In genomic region chr3:134306507-134306906, GRCm38 (mm10) we compare ENCODE assay signal across 11 mouse cellular contexts.
DNase-seq lines count a peak whose midpoint lies in the region; ATAC-seq lines count a peak whose summit lies in the region.
"Had no signal": no experiment of that assay in that cellular context is flagged by ENCODE, and none has a peak within 500 bp of the region (broad histone marks: within the 10 kb centered on the region; RNA-seq: fewer than 3 reads in every experiment).

No protein-coding gene starts in this region.

- no peaks in the 10 kb centered on the region for H3K9me3 ChIP-seq in embryonic facial prominence, embryonic 10.5 days
- H3K9me3 ChIP-seq in forebrain, embryonic 15.5 days, result no peaks in the 10 kb centered on the region
- H3K9me3 ChIP-seq in limb, embryonic 13.5 days, result peaks cover 3% of the 10 kb centered on the region; the same call in 1 of the 2 replicates
- no peaks in the 10 kb centered on the region for H3K9me3 ChIP-seq in neural tube, embryonic 14.5 days (ENCODE audit: control insufficient read depth, low read length)
- H3K9me3 ChIP-seq: liver, embryonic 15.5 days had no signal

- no peak overlapping the region; the same call in 1 of the 2 replicates for H3K4me2 ChIP-seq in forebrain, embryonic 15.5 days (replicated peaks)
- H3K4me2 ChIP-seq in limb, embryonic 13.5 days (replicated peaks), result peak overlapping the region; percentile 44
- peak overlapping the region; percentile 9; the same call in 1 of the 2 replicates for H3K4me2 ChIP-seq in neural tube, embryonic 14.5 days (ENCODE audit: low read depth, low read length)
- H3K4me2 ChIP-seq: liver, embryonic 15.5 days had no signal

- no peaks in the 10 kb centered on the region for H3K27me3 ChIP-seq in embryonic facial prominence, embryonic 10.5 days (replicated peaks; ENCODE audit: low read depth, poor library complexity, severe bottlenecking)
- no peaks in the 10 kb centered on the region for H3K27me3 ChIP-seq in forebrain, embryonic 15.5 days
- H3K27me3 ChIP-seq in limb, embryonic 13.5 days, result no peaks in the 10 kb centered on the region
- no peaks in the 10 kb centered on the region for H3K27me3 ChIP-seq in neural tube, embryonic 14.5 days (ENCODE audit: control insufficient read depth, insufficient read depth, low read length)
- H3K27me3 ChIP-seq: liver, embryonic 15.5 days had no signal

- H3K9ac ChIP-seq in forebrain, embryonic 15.5 days (replicated peaks), result no peak overlapping the region
- no peak overlapping the region for H3K9ac ChIP-seq in limb, embryonic 13.5 days
- no peak overlapping the region for H3K9ac ChIP-seq in neural tube, embryonic 14.5 days (replicated peaks; ENCODE audit: low read depth, low read length)
- H3K9ac ChIP-seq: liver, embryonic 15.5 days had no signal

- peak; percentile 27 for DNase-seq in embryonic facial prominence, embryonic 10.5 days (ENCODE audit: low spot score)
- DNase-seq in urinary bladder, adult 2 months (ENCODE audit: low spot score), result no peak
- DNase-seq in adrenal gland, postnatal 4 days (ENCODE audit: low spot score in 2 of 2), result no peak
- DNase-seq: kidney, adult 9 months; layer of hippocampus, postnatal 36 days; right cerebral cortex, adult 18-20 months had no signal

- peak overlapping the region; percentile 65 for H3K27ac ChIP-seq in embryonic facial prominence, embryonic 10.5 days (replicated peaks)
- peak overlapping the region; percentile 31 for H3K27ac ChIP-seq in forebrain, embryonic 15.5 days (replicated peaks)
- H3K27ac ChIP-seq in limb, embryonic 13.5 days, result peak overlapping the region; percentile 63; the same call in 1 of the 2 replicates
- peak overlapping the region; percentile 49 for H3K27ac ChIP-seq in neural tube, embryonic 14.5 days (ENCODE audit: low read depth, low read length)
- H3K27ac ChIP-seq: liver, embryonic 15.5 days had no signal

- WGBS in embryonic facial prominence, embryonic 10.5 days, result 23% methylated on average over 4 of the region's 4 CpGs
- WGBS in forebrain, embryonic 15.5 days, result 11% methylated on average over 4 of the region's 4 CpGs
- 16% methylated on average over 4 of the region's 4 CpGs for WGBS in limb, embryonic 13.5 days
- 5% methylated on average over 4 of the region's 4 CpGs for WGBS in neural tube, embryonic 14.5 days

- H3K4me1 ChIP-seq in embryonic facial prominence, embryonic 10.5 days, result peaks cover 52% of the 10 kb centered on the region
- H3K4me1 ChIP-seq in forebrain, embryonic 15.5 days, result peaks cover 34% of the 10 kb centered on the region
- H3K4me1 ChIP-seq in limb, embryonic 13.5 days, result peaks cover 46% of the 10 kb centered on the region
- H3K4me1 ChIP-seq in neural tube, embryonic 14.5 days (ENCODE audit: control insufficient read depth, insufficient read depth, low read length), result peaks cover 37% of the 10 kb centered on the region; the same call in 1 of the 2 replicates
- H3K4me1 ChIP-seq: liver, embryonic 15.5 days had no signal

- no peak for ATAC-seq in forebrain, embryonic 15.5 days (replicated peaks)
- peak; percentile 85 for ATAC-seq in limb, embryonic 13.5 days (ENCODE audit: low FRiP score, low read depth)
- ATAC-seq in neural tube, embryonic 14.5 days (ENCODE audit: low read depth), result peak; percentile 72
- ATAC-seq in erythroblast, adult 5-6 weeks (replicated peaks; ENCODE audit: low FRiP score, poor library complexity, severe bottlenecking), result no peak

- no peaks in the 10 kb centered on the region for H3K36me3 ChIP-seq in embryonic facial prominence, embryonic 10.5 days (replicated peaks)
- H3K36me3 ChIP-seq in forebrain, embryonic 15.5 days, result no peaks in the 10 kb centered on the region
- H3K36me3 ChIP-seq in limb, embryonic 13.5 days, result no peaks in the 10 kb centered on the region
- no peaks in the 10 kb centered on the region for H3K36me3 ChIP-seq in neural tube, embryonic 14.5 days (ENCODE audit: control insufficient read depth, insufficient read depth, low read length)
- H3K36me3 ChIP-seq: liver, embryonic 15.5 days had no signal

- no peak overlapping the region for H3K4me3 ChIP-seq in embryonic facial prominence, embryonic 10.5 days
- H3K4me3 ChIP-seq in forebrain, embryonic 15.5 days, result no peak overlapping the region
- H3K4me3 ChIP-seq in limb, embryonic 13.5 days, result no peak overlapping the region
- H3K4me3 ChIP-seq in neural tube, embryonic 14.5 days (ENCODE audit: low read depth, low read length), result no peak overlapping the region
- H3K4me3 ChIP-seq: liver, embryonic 15.5 days had no signal

Comparison
In these comparisons a context has a peak if more than half of its experiments do, and no peak if none do; other contexts are left out.
1. ATAC-seq: peak in limb, embryonic 13.5 days (single experiment) and neural tube, embryonic 14.5 days (single experiment); none in forebrain, embryonic 15.5 days (single experiment) and erythroblast, adult 5-6 weeks (single experiment).
2. Peak in every context shown above with its lines, with median percentiles within 50 percentile points of each other: H3K27ac ChIP-seq.